Mouse (Mus musculus) urinary bladder, adult 2 months (tissue): Measurements from ENCODE around the gene Ceacam9. TPM values are rescaled to one million over a fixed set of nuclear protein-coding genes. Genes with fewer than 3 reads are reported as not detected.

Experiments
- DNase-seq: peaks from one replicate; pipeline ENCODE4 v3.0.0; 2022; ENCODE audit warnings: low spot score
- polyA plus RNA-seq: library from polyadenylated mRNA; depleted of rRNA; stranded (reverse); fragments of >200 nt; gene quantifications from 2 replicates; pipeline ENCODE4 v1.2.3, GENCODE M21; 2012; rRNA removed

Ceacam9 gene
- polyA plus RNA-seq, 1 experiment = not detected

DNA sequence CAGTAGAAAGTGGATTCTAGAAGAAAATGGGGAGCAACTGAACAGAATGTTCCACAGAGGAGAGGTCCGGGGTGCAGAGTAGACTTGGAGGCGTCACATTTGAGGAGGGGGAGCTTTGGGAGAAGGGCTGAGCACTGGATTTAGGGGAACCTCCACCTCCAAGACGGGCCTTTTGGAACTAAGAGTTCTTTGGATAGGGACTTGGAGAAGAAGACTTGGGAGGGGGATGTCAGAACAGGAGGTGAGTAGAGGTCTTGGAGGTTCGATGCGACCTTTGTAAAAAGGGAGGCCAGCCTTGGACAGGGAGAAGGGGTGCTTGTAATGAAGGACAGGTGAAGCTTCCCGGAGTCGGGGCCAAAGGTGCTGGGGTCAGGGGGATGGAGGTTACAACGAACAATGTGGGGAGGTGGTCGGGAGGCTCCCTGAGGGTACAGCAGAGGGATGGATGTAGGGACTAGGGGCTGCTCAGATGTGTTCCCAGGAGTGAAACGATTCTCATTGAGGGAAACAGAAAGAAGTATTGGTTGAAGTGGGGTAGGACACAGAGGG lies 17.4 kb downstream of the Ceacam9 start:
- no peak for DNase-seq

DNA sequence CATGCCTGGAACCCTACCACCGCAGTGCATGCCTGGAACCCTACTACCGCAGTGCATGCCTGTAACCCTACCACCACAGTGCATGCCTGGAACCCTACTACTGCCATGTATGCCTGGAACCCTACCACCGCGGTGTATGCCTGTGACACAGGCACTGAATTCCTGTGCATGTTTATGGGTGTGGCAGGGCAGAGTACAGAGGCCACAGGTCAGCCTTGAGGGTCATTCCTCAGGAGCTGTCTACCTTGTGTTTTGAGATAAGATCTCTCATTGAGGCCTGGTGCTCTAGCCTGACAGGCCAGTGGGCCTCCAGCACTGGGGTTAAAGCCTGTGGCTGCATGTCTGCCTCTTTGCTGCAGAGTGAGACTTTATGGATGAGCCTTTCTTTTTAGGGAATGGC lies 23.6 kb downstream of the Ceacam9 start:
- DNase-seq = no peak

DNA sequence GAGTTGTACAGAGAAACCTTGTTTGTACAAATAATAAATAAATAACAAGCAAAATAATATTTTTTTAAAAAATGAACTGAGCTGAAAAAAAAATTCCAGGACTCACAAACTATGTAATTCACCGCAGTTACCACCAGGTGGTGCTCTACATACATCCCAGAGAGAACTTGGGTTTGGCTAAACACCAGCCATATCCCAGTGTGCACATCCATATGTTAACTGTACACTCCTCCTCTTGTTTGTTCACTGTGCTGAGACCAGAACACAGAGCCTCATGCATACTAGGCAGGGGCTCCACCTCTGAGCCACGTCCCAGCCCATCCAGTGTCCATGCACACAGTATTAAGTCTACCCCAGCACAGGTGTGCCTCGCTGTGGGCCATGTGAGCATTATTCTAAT lies 24.4 kb downstream of the Ceacam9 start:
- DNase-seq = no peak

DNA sequence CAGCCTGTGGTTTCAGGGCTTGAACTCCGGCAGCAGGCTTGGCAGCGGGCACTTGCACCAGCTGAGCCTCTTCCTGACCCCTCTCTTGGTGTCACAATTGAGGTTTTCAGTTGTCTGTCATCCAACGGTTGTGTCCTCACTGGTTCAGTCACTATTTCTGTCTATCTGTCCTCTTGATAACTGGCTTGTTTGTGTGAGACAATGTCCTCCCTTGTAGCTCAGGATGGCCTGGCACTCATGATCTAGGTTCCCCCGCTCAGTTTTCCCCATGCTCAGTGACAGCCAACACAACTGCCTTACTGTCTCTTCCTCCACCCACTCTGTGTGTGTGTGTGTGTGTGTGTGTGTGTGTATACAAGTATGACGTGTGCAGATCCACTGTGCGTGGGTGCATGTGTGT lies 25.9 kb downstream of the Ceacam9 start:
- DNase-seq = no peak

DNA sequence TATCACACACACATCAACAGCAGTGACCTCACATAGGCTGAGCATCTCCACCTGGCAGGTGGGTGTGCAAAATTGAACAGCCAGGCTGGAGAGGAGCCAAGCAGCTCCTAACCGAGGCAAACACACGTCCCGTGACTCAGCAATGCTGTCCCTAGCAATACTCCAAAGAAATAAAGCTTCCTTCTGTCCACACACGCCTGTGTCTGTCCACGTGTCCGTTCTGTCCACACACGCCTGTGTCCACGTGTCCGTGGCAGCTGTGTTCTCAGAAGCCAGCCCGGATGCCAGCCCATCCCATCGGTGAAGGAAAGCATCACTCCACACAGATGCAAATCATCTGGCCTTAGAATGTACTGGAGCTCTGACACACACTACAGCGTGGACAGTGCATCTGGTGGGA lies 30.3 kb downstream of the Ceacam9 start:
- no peak for DNase-seq

DNA sequence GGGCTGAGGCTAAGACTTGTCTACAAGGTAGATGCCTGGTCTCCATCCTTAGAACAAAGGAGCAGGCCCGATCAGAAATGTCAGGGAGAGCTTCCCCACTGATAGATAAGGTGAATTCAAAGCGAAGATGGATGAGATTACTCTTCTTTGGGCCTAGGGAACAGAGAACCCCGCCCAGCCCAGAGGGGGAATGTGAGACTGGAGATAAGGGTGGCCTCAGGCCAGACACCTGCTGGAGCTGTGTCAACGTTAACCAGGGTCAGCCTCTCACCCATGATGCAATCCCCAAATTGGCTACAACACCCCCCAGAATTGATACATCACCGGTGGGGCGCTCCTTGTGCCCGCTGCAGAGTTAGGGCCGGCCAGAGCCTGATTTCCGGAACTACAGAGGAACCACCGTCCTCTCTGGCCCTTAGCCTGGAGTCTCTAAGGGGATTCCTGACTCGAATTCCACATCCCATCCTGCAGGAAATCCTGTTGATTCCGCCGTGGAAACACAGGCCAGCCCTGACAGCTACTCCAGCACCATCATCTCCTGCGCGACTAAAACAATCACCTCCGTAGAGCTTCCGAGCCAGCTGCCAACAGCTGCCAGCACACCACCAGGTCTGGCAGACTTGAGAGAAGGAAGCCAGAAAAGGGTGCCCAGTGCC lies 33.8 kb downstream of the Ceacam9 start:
- no peak for DNase-seq

DNA sequence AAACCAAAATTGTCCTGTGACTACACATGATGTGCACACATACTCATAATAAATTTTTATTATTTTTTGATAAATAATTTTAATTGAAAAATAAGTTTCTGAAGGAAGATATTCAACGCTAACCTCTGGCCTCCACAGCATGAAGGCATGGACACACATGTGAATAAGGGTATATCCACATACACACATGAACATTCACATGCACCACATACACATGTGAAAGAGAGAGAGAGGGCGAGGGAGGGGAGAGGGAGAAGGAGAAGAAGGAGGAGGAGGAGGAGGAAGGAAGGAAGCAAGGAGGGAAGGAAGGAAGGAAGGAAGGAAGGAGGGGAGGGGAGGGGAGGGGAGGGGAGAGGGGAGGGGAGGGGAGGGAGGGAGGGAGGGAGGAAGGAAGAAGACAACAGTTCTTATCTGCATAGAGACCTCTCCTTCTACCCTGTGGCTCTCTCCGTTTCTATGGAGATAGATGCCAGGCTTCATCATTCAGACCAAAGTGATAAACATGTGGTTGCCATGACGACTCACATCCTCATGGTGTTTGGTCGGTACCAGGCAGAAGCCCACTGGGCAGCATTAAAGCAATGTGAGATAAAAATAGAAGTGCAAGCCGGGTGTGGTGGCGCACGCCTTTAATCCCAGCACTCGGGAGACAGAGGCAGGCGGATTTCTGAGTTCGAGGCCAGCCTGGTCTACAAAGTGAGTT lies 37.3 kb downstream of the Ceacam9 start:
- no peak for DNase-seq

DNA sequence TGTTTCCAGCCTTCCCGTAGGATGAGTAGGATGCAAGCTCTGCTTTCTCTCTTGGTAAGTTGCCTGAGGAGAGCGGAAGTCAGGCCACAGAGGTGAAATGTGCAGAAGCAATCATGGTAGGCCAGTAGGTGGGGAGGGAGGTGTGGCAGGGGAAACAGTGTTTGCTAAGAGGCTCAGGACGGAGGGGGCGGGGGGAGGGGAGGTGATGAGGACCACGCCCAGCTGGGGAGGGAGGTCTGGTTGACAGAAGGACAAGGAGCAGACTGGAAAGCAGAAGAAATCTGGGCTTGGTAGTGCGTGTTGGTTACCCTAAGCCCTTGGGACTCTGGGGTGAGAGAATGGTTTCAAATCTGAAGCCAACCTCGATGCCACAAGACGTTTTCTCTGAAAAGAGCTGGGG lies 38.6 kb downstream of the Ceacam9 start:
- DNase-seq = no peak

DNA sequence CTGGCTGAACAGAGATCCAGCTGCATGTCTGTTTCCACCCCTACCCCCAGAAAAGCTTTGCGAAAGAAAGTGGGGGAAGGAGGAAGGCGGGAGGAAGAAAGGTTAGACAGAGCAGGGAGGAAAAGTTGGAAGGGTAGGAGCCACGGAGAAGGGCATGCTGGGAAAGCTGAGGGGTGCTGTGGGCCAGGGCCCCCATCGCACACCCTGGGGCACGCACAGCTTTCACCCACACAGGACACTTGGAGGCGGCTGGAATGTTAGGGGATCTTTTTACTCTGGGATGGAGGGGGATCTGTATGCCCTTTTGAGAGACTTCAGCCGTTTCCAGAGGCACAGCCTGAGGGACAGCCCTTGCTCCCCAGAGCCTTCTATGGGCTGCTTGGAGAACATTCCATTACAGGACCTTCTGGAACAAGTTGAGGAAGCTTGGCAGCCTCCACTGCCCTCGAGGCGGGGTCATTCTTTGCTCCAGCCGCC lies 39.3 kb downstream of the Ceacam9 start:
- DNase-seq = peak; percentile 38

DNA sequence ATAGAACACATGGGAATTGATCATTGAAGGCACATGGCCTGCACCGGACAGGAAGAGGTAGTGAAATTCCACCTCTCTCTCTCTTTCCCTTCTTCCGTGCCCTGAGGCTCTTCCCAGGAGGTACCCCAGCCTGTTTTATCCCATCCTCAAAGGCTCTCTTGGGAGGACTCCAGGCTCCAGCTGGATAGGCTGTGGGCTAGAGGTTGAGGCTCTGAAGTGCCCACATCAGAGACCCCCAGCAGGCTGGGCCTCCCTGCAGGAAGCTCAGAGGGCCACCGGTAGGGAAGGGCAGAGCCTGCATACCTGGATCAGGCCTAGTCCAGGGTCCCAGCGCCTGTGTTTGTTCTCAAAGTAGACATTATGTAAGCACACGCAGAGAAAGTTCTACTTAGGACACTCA lies 39.9 kb downstream of the Ceacam9 start:
- no peak for DNase-seq

DNA sequence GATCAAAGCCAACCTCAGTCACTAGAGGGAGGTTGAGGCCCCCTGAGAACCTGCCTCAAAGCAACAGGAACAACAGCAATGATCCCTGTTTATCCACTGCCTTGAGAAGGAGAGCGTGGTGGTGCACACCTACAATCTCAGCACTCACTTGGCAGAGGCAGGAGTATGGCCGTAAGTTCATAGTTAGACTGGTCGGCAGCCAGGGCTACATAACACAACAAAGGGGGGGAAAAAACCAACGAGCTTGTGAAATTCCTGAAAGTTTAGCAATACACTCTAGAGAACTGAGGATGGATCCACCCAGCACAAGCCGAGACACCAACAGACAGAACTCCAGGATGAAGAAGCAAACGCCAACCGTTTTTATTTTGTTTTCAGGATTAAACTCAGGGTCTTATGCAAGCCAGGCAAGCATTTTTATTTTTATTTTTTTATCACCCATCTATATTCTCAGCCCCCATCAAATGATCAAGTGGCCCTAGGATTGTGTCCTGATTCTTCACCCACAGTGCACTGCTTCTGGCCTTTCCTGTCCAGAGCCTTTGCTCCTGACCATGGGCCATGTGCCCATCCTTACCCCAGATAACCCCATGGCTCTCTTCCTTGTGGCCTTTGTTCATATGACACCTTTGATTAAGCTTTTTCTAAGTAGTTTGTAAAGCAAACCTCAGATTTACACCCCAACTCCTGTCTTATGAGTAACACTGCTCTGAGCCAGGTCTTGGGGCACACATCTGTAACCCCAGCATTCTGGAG lies 41.9 kb downstream of the Ceacam9 start:
- no peak for DNase-seq

DNA sequence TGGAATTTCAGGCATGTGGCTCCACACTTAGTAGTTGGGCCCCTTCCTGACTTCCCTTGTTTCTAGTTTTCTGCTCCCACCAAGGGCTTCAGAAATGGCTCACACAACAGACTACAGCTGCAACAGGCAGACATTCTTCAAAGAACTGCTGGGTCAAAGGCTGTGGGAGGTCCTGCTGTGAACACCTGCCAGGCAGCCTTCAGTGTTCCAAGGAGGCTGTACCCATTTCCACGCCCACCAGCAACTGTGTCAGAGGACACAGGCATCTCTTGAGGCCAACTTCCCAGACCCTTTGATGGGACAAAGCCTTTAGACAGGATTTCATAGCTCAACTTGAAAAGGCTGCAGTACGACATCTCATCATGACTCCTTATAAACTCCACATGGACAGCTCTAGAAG lies 44.7 kb downstream of the Ceacam9 start:
- DNase-seq = no peak

Other genes with a start within 250 kb of the Ceacam9 start
- gene Npas1, start 244.2 kb upstream of the Ceacam9 start, polyA plus RNA-seq = 0.10 TPM in 1 of 2 replicates, not detected in the other
- 17.8 and 24.8 TPM in 2 replicates for gene Arhgap35, start 106.9 kb upstream of the Ceacam9 start, polyA plus RNA-seq
- gene Ceacam15, start 46.2 kb upstream of the Ceacam9 start, polyA plus RNA-seq = not detected in 2 replicates
- 190 and 236 TPM in 2 replicates for gene Ap2s1, start 16.5 kb downstream of the Ceacam9 start, polyA plus RNA-seq
- 213 and 249 TPM in 2 replicates for gene Slc1a5, start 59.4 kb downstream of the Ceacam9 start, polyA plus RNA-seq
- gene Strn4, start 94.0 kb downstream of the Ceacam9 start, polyA plus RNA-seq = 78.6 and 101 TPM in 2 replicates
- 17.2 and 21.3 TPM in 2 replicates for gene Fkrp, start 94.8 kb downstream of the Ceacam9 start, polyA plus RNA-seq
- 19.2 and 24.4 TPM in 2 replicates for gene Prkd2, start 121.0 kb downstream of the Ceacam9 start, polyA plus RNA-seq
- 61.5 and 82.9 TPM in 2 replicates for gene Dact3, start 153.4 kb downstream of the Ceacam9 start, polyA plus RNA-seq
- 26.7 and 27.5 TPM in 2 replicates for gene Gng8, start 169.9 kb downstream of the Ceacam9 start, polyA plus RNA-seq
- 3.9 and 5.1 TPM in 2 replicates for gene Ptgir, start 184.6 kb downstream of the Ceacam9 start, polyA plus RNA-seq
- gene Calm3, start 202.2 kb downstream of the Ceacam9 start, polyA plus RNA-seq = 182 and 223 TPM in 2 replicates
- gene Pnmal2, start 222.8 kb downstream of the Ceacam9 start, polyA plus RNA-seq = 0.83 and 1.4 TPM in 2 replicates
- 0.03 TPM in 2 replicates for gene Pnmal1, start 237.8 kb downstream of the Ceacam9 start, polyA plus RNA-seq